In the genomic region with DNA sequence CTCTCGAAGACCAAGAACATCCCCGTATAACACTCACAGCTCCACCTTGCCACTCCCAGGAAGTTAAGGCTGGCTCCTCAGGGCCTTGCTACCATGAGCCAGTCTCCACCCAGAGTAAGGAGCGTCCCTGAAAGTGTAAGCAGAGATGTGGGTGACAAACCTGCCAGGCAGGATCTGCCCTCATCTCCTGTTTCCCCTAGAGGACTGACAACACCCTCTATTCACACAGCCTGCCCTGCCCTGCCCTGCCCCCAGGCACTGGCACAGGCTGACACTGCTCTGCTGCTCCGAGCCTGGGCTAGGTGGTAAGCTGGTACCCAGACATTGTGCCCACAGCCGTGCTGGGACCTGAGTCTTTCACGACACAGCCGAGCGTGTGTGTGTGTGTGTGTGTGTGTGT, we compare ENCODE assay signal across 11 mouse cellular contexts. TPM values are rescaled to one million over a fixed set of nuclear protein-coding genes. Genes with fewer than 3 reads are reported as not detected.
DNase-seq lines count a peak whose midpoint lies in the region; ATAC-seq and TF ChIP-seq lines count a peak whose summit lies in the region.
"Had no signal": no experiment of that assay in that cellular context is flagged by ENCODE, and none has a peak within 500 bp of the region (broad histone marks: within the 10 kb centered on the region; RNA-seq: fewer than 3 reads in every experiment).

No protein-coding gene starts in this region.

- peaks cover 4% of the 10 kb centered on the region; the same call in 1 of the 2 replicates for H3K4me1 ChIP-seq in cerebellum, adult 2 months (ENCODE audit: control insufficient read depth, insufficient read depth, low read length)
- peaks cover 23% of the 10 kb centered on the region for H3K4me1 ChIP-seq in embryonic facial prominence, embryonic 15.5 days
- H3K4me1 ChIP-seq in midbrain, embryonic 11.5 days (ENCODE audit: control insufficient read depth, insufficient read depth, low read length): no peaks in the 10 kb centered on the region
- H3K4me1 ChIP-seq: midbrain, embryonic 13.5 days had no signal

- no peak for TF ChIP-seq POLR2A in cerebellum, adult 2 months (IDR thresholded peaks at IDR 0.05; ENCODE audit: borderline replicate concordance, insufficient read depth, low read length)

- H3K36me3 ChIP-seq in embryonic facial prominence, embryonic 15.5 days: no peaks in the 10 kb centered on the region; the same call in 1 of the 2 replicates
- no peaks in the 10 kb centered on the region for H3K36me3 ChIP-seq in splenic B cell, adult 2 months (ENCODE audit: control insufficient read depth, insufficient read depth, low read length, poor library complexity, severe bottlenecking)
- no peaks in the 10 kb centered on the region for H3K36me3 ChIP-seq in midbrain, embryonic 11.5 days (ENCODE audit: control insufficient read depth, insufficient read depth, low read length)
- H3K36me3 ChIP-seq: midbrain, embryonic 13.5 days had no signal

- H3K4me3 ChIP-seq in cerebellum, adult 2 months (replicated peaks; ENCODE audit: insufficient read depth, low read depth, low read length): no peak overlapping the region
- no peak overlapping the region for H3K4me3 ChIP-seq in left cerebral cortex, adult 2 months
- H3K4me3 ChIP-seq in embryonic facial prominence, embryonic 15.5 days (replicated peaks): no peak overlapping the region
- H3K4me3 ChIP-seq in midbrain, embryonic 11.5 days (ENCODE audit: low read depth, low read length): no peak overlapping the region
- H3K4me3 ChIP-seq: midbrain, embryonic 13.5 days had no signal

- H3K4me2 ChIP-seq in embryonic facial prominence, embryonic 15.5 days (replicated peaks): peak overlapping the region; percentile 13; the same call in 1 of the 2 replicates
- no peak overlapping the region for H3K4me2 ChIP-seq in midbrain, embryonic 11.5 days
- H3K4me2 ChIP-seq: midbrain, embryonic 13.5 days had no signal

- H3K27me3 ChIP-seq in cerebellum, adult 2 months (ENCODE audit: control insufficient read depth, insufficient read depth, low read length): no peaks in the 10 kb centered on the region
- H3K27me3 ChIP-seq in embryonic facial prominence, embryonic 15.5 days: no peaks in the 10 kb centered on the region
- no peaks in the 10 kb centered on the region for H3K27me3 ChIP-seq in splenic B cell, adult 2 months (ENCODE audit: control insufficient read depth, insufficient read depth, low read length, poor library complexity, severe bottlenecking)
- no peaks in the 10 kb centered on the region for H3K27me3 ChIP-seq in midbrain, embryonic 11.5 days (ENCODE audit: control insufficient read depth, insufficient read depth, low read length)
- H3K27me3 ChIP-seq: midbrain, embryonic 13.5 days had no signal

- intact Hi-C loops in left cerebral cortex, adult 2 months (cut with DNase I): no loop called here

- H3K27ac ChIP-seq in cerebellum, adult 2 months (ENCODE audit: insufficient read depth, low read length): peak overlapping the region; percentile 72; the same call in 1 of the 2 replicates
- peak overlapping the region; percentile 57 for H3K27ac ChIP-seq in left cerebral cortex, adult 2 months
- peak overlapping the region; percentile 67 for H3K27ac ChIP-seq in embryonic facial prominence, embryonic 15.5 days (replicated peaks)
- no peak overlapping the region for H3K27ac ChIP-seq in midbrain, embryonic 11.5 days (ENCODE audit: low read depth, low read length)
- H3K27ac ChIP-seq: midbrain, embryonic 13.5 days had no signal

- peak in 1 of 2 experiments; percentile 30 for DNase-seq in cerebellum, adult 2 months
- DNase-seq in cerebellum, adult 11-12 months: no peak
- DNase-seq in left cerebral cortex, adult 2 months (ENCODE audit: extremely low spot score in 1 of 2, low spot score in 2 of 2): peak in 1 of 2 experiments; percentile 20
- DNase-seq in left cerebral cortex, adult 11 months (ENCODE audit: low spot score): no peak
- DNase-seq in splenic B cell, adult 2 months (ENCODE audit: low read depth, low spot score): peak; percentile 19
- no peak for DNase-seq in midbrain, embryonic 11.5 days (ENCODE audit: low spot score, missing footprints)
- DNase-seq: cerebellum, postnatal 10 days had no signal

- TF ChIP-seq CTCF in cerebellum, adult 2 months (IDR thresholded peaks at IDR 0.05; ENCODE audit: borderline replicate concordance, insufficient read depth, low read depth, low read length): no peak
- TF ChIP-seq CTCF in left cerebral cortex, adult 2 months (IDR thresholded peaks at IDR 0.05): no peak

- H3K9me3 ChIP-seq in embryonic facial prominence, embryonic 15.5 days (replicated peaks): no peaks in the 10 kb centered on the region
- H3K9me3 ChIP-seq in midbrain, embryonic 11.5 days (ENCODE audit: control insufficient read depth, low read length): no peaks in the 10 kb centered on the region
- H3K9me3 ChIP-seq: midbrain, embryonic 13.5 days had no signal

- no peak overlapping the region for H3K9ac ChIP-seq in embryonic facial prominence, embryonic 15.5 days
- H3K9ac ChIP-seq in midbrain, embryonic 11.5 days (ENCODE audit: low read length): no peak overlapping the region
- H3K9ac ChIP-seq: midbrain, embryonic 13.5 days had no signal

- peak; percentile 66 for ATAC-seq in embryonic facial prominence, embryonic 15.5 days (ENCODE audit: insufficient number of reproducible peaks, low FRiP score, low TSS enrichment, low read depth)
- ATAC-seq in megakaryocyte-erythroid progenitor cell, adult 5-6 weeks (replicated peaks; ENCODE audit: low FRiP score, low TSS enrichment, poor library complexity, severe bottlenecking): no peak
- no peak for ATAC-seq in midbrain, embryonic 11.5 days (ENCODE audit: low FRiP score)
- ATAC-seq: midbrain, embryonic 13.5 days had no signal

- WGBS in cerebellum, adult 2 months: 66% methylated on average over 8 of the region's 8 CpGs
- 32% methylated on average over 8 of the region's 8 CpGs for WGBS in embryonic facial prominence, embryonic 15.5 days
- 75% methylated on average over 8 of the region's 8 CpGs for WGBS in midbrain, embryonic 11.5 days

RNA-seq across cellular contexts. Expression of gene Snx33, which starts 27.0 kb away (rescaled TPM):
- 8.4 and 10.3 TPM in 2 replicates for polyA plus RNA-seq in cerebellum, adult 2 months (2012; rRNA removed)
- 1 to 10 TPM; 5.8 to 7.3 TPM for total RNA-seq in left cerebral cortex, adult 2 months (2021)
- polyA plus RNA-seq in embryonic facial prominence, embryonic 15.5 days (2015; fragmentation: Nextera tagmentation; extraction: Ambion mirVana): 10.3 and 12.2 TPM in 2 replicates
- total RNA-seq in megakaryocyte-erythroid progenitor cell, adult 5-6 weeks (2014; fragmentation: Nextera tagmentation): 2.3 and 2.8 TPM in 2 replicates
- 1.9 and 3.4 TPM in 2 replicates for total RNA-seq in megakaryocyte-erythroid progenitor cell, adult 5-6 weeks (2017)
- 4.8 and 4.9 TPM in 2 replicates for polyA plus RNA-seq in midbrain, embryonic 11.5 days (2014; fragmentation: Nextera tagmentation; extraction: Ambion mirVana)

RNA-seq across cellular contexts. Expression of gene Imp3, which starts 36.1 kb away (rescaled TPM):
- 89.3 and 93.8 TPM in 2 replicates for polyA plus RNA-seq in cerebellum, adult 2 months (2012; rRNA removed)
- 10 to 100 TPM; 49.8 to 50.2 TPM for total RNA-seq in left cerebral cortex, adult 2 months (2021)
- 89.4 and 95.0 TPM in 2 replicates for polyA plus RNA-seq in embryonic facial prominence, embryonic 15.5 days (2015; fragmentation: Nextera tagmentation; extraction: Ambion mirVana)
- 118 and 148 TPM in 2 replicates for total RNA-seq in megakaryocyte-erythroid progenitor cell, adult 5-6 weeks (2014; fragmentation: Nextera tagmentation)
- 108 and 128 TPM in 2 replicates for total RNA-seq in megakaryocyte-erythroid progenitor cell, adult 5-6 weeks (2017)
- polyA plus RNA-seq in midbrain, embryonic 11.5 days (2014; fragmentation: Nextera tagmentation; extraction: Ambion mirVana): 57.0 and 69.4 TPM in 2 replicates

RNA-seq across cellular contexts. Expression of gene Cspg4, which starts 36.4 kb away (rescaled TPM):
- polyA plus RNA-seq in cerebellum, adult 2 months (2012; rRNA removed): 7.4 and 8.9 TPM in 2 replicates
- total RNA-seq in left cerebral cortex, adult 2 months (2021): 10 to 100 TPM; 15.2 to 15.9 TPM
- 31.2 and 34.1 TPM in 2 replicates for polyA plus RNA-seq in embryonic facial prominence, embryonic 15.5 days (2015; fragmentation: Nextera tagmentation; extraction: Ambion mirVana)
- not detected in 2 replicates for total RNA-seq in megakaryocyte-erythroid progenitor cell, adult 5-6 weeks (2014; fragmentation: Nextera tagmentation)
- not detected in 2 replicates for total RNA-seq in megakaryocyte-erythroid progenitor cell, adult 5-6 weeks (2017)
- 1.1 and 1.4 TPM in 2 replicates for polyA plus RNA-seq in midbrain, embryonic 11.5 days (2014; fragmentation: Nextera tagmentation; extraction: Ambion mirVana)

RNA-seq across cellular contexts. Expression of gene Odf3l1, which starts 36.7 kb away (rescaled TPM):
- 0.21 and 0.33 TPM in 2 replicates for polyA plus RNA-seq in cerebellum, adult 2 months (2012; rRNA removed)
- total RNA-seq in left cerebral cortex, adult 2 months (2021): not detected
- 0.88 and 1.1 TPM in 2 replicates for polyA plus RNA-seq in embryonic facial prominence, embryonic 15.5 days (2015; fragmentation: Nextera tagmentation; extraction: Ambion mirVana)
- total RNA-seq in megakaryocyte-erythroid progenitor cell, adult 5-6 weeks (2014; fragmentation: Nextera tagmentation): not detected in 2 replicates
- not detected in 2 replicates for total RNA-seq in megakaryocyte-erythroid progenitor cell, adult 5-6 weeks (2017)
- not detected in 2 replicates for polyA plus RNA-seq in midbrain, embryonic 11.5 days (2014; fragmentation: Nextera tagmentation; extraction: Ambion mirVana)
- total RNA-seq: left cerebral cortex, postnatal 36 days had no signal
- polyA plus RNA-seq: midbrain, embryonic 13.5 days had no signal

RNA-seq across cellular contexts. Expression of gene Snupn, which starts 49.5 kb away (rescaled TPM):
- 16.3 and 17.6 TPM in 2 replicates for polyA plus RNA-seq in cerebellum, adult 2 months (2012; rRNA removed)
- 10 to 100 TPM; 13.5 to 16.3 TPM for total RNA-seq in left cerebral cortex, adult 2 months (2021)
- 25.3 and 27.9 TPM in 2 replicates for polyA plus RNA-seq in embryonic facial prominence, embryonic 15.5 days (2015; fragmentation: Nextera tagmentation; extraction: Ambion mirVana)
- 20.2 and 20.5 TPM in 2 replicates for total RNA-seq in megakaryocyte-erythroid progenitor cell, adult 5-6 weeks (2014; fragmentation: Nextera tagmentation)
- total RNA-seq in megakaryocyte-erythroid progenitor cell, adult 5-6 weeks (2017): 10.3 and 15.5 TPM in 2 replicates
- 28.1 and 28.4 TPM in 2 replicates for polyA plus RNA-seq in midbrain, embryonic 11.5 days (2014; fragmentation: Nextera tagmentation; extraction: Ambion mirVana)
